Mouse (Mus musculus): Measurements from ENCODE around the gene Ier2. TPM values are rescaled to one million over a fixed set of nuclear protein-coding genes. Genes with fewer than 3 reads are reported as not detected.

Gene Ier2
- polyA plus RNA-seq, 1 experiment from 2014 or later: 43.0 TPM

DNA sequence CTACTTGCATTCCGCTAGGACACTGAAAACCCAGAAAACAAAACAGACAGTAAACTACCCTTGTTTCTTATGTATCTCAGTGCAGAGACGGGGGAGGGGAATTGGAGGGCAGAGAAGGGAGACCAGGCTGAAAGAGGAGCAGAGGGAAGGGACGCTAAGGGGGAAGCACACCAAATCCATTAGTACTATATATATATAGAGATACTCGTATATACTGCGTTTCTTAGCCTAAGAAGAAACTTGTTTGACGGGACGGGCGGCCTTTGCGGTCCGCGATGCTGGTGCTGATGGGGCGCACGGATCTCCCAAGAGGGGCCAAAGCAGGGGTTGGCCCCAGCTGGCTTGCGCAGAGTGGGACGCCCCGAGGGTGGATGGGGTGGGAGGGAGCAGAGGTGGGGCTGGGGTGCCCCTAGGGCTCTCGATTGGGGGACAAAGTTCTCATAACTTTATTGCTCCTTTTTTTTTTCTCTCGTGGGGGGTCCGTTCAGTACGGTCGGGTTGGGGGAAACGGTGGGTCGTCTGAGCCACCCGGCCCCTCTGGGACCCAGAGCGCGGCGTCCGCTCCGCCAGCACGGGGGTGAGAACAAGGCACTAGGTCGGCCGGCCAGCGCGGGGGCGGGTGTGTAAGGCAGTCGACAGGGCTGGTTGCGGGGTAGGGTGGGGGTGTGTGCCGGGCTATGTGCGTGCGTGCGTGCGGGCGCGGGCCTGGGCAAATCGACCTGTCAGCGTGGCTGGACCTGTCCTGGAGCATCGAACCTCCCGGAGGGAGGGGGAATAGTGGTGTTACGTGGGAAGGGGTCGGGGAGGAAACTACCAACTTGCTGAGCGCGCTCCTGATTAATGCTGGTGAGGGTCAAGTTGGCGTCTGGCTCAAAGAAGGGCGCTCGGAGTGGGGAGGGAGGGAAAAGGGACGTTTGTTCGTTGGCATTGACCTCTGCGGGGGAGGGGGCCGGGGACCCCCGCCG is 42.5 kb upstream of the Ier2 start:
- Histone ChIP-seq H3K9ac (peak overlapping the region; percentile 87), H3K4me3 (peak overlapping the region; percentile 57), H3K4me2 (peak overlapping the region; percentile 74), H3K27ac (replicated peaks) (peak overlapping the region; percentile 93), H3K27me3 (replicated peaks) (peaks cover 71% of the 10 kb centered on the region), H3K4me1 (peaks cover 87% of the 10 kb centered on the region), H3K9me3 (no peaks in the 10 kb centered on the region), H3K36me3 (peaks cover 16% of the 10 kb centered on the region)
- no peak; the same call in 1 of the 2 replicates for ATAC-seq (ENCODE audit: extremely low read depth, insufficient number of reproducible peaks, low FRiP score, low TSS enrichment)
- 2% methylated on average over 61 of the region's 61 CpGs for WGBS

DNA sequence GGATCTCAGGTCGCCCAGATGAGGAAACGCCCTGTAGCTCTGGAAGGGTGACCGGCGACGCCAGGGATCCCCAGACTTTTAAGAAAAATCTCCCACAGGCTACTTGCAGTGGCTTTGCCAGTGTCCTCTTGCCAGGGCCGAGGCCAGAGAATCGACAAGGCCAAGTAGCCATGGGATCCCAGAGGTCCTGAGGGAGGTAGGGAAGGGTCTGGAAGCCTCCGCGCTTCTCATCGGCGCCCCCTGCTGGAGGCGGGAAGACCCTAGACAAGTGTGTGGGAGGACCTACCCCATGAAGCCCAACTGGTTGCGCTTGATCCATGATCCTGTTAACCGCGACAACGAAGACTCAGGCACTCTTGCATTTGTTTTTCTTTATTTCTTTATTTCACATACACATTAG is 41.7 kb upstream of the Ier2 start:
- peak overlapping the region; percentile 87 for H3K9ac ChIP-seq
- H3K4me3 ChIP-seq: peak overlapping the region; percentile 57
- H3K4me2 ChIP-seq: peak overlapping the region; percentile 74
- peaks cover 19% of the 10 kb centered on the region for H3K36me3 ChIP-seq
- WGBS: 3% methylated on average over 16 of the region's 16 CpGs
- H3K9me3 ChIP-seq: no peaks in the 10 kb centered on the region
- peaks cover 85% of the 10 kb centered on the region for H3K4me1 ChIP-seq
- 0 out of 2 replicates have a peak, but pooled peaks have one; percentile 21 for ATAC-seq (ENCODE audit: extremely low read depth, insufficient number of reproducible peaks, low FRiP score, low TSS enrichment)
- peak overlapping the region; percentile 93 for H3K27ac ChIP-seq (replicated peaks)
- H3K27me3 ChIP-seq (replicated peaks): peaks cover 71% of the 10 kb centered on the region

DNA sequence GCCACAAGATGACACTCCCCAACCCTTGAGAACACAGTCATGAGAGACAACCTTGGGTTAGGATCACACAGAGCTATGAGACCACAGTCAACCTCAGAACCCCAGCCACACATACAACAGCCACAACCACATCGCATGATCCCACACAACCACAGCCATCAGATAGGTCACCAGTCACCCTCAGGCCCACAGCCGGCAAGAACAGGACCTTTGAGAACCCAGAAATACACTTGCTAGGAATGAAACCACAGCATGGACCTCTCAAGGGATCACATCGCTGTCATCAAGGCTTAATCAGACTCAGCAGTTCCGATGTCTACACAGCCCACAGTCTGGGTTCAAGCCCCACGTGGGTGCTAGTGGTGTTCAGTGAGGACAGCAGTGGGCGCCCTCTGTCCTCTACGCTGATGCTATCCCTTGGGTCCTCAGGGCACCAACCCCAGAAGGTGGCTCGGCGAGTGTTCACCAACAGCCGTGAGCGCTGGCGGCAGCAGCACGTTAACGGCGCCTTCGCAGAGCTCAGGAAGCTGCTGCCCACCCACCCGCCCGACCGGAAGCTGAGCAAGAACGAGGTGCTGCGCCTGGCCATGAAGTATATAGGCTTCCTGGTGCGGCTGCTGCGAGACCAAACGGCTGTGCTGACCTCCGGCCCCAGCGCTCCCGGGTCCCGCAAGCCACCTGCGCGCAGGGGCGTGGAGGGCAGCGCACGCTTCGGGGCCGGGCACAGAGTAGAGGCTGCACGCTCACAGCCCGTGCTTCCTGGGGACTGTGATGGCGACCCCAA is 41.0 kb upstream of the Ier2 start:
- no peak for ATAC-seq (ENCODE audit: extremely low read depth, insufficient number of reproducible peaks, low FRiP score, low TSS enrichment)
- Histone ChIP-seq H3K4me2 (peak overlapping the region; percentile 74), H3K4me1 (peaks cover 85% of the 10 kb centered on the region), H3K4me3 (peak overlapping the region; percentile 57), H3K9me3 (no peaks in the 10 kb centered on the region), H3K36me3 (peaks cover 26% of the 10 kb centered on the region), H3K27ac (replicated peaks) (peak overlapping the region; percentile 93), H3K9ac (peak overlapping the region; percentile 87), H3K27me3 (replicated peaks) (peaks cover 66% of the 10 kb centered on the region)
- WGBS: 10% methylated on average over 38 of the region's 38 CpGs

DNA sequence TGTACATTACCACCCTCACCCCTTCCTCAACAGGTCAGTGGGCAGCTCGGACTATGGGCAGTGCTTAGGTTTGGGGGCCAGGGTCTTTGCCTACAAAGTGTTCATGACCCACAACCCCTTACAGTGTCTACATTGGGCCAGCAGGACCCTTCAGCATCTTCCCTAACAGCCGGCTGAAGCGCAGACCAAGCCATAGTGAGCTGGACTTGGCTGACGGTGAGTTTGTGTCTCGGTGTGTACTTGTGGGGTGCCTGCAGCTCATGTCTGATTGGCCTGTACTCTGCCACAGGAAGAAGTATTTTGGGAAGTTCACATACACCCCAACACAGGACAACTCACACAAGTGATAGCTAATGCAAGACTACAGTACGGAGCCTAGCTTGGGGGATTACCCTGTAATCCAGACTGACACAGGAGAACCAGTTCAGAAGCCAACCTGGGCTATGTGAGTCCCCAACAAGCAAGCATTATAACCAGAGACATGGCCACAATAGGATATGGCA is 40.4 kb upstream of the Ier2 start:
- no peak for ATAC-seq (ENCODE audit: extremely low read depth, insufficient number of reproducible peaks, low FRiP score, low TSS enrichment)
- Histone ChIP-seq H3K9ac (peak overlapping the region; percentile 87), H3K4me3 (peak overlapping the region; percentile 57), H3K27ac (replicated peaks) (peak overlapping the region; percentile 93), H3K4me1 (peaks cover 86% of the 10 kb centered on the region), H3K36me3 (peaks cover 30% of the 10 kb centered on the region), H3K27me3 (replicated peaks) (peaks cover 60% of the 10 kb centered on the region), H3K4me2 (peak overlapping the region; percentile 74), H3K9me3 (no peaks in the 10 kb centered on the region)
- 76% methylated on average over 6 of the region's 6 CpGs for WGBS

DNA sequence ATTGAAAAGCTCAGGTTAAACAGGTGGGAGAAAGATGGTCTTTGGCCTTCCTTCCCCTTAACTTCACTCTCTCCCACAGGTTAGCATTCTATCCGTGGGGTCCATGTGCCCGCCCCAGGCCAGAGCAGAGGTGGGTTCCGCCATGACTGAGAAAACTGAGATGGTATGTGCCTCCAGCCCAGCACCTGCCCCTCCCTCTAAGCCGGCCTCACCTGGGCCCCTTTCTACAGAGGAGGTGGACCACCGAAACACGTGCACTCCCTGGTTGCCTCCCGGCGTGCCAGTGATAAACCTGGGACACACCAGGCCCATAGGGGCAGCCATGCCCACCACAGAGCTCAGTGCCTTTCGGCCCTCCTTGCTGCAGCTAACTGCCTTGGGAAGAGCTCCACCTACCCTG is 39.9 kb upstream of the Ier2 start:
- Histone ChIP-seq H3K4me2 (peak overlapping the region; percentile 74), H3K9ac (peak overlapping the region; percentile 87), H3K27me3 (replicated peaks) (peaks cover 55% of the 10 kb centered on the region), H3K36me3 (peaks cover 30% of the 10 kb centered on the region), H3K27ac (replicated peaks) (peak overlapping the region; percentile 93), H3K4me1 (peaks cover 83% of the 10 kb centered on the region), H3K4me3 (peak overlapping the region; percentile 57), H3K9me3 (no peaks in the 10 kb centered on the region)
- WGBS: 62% methylated on average over 9 of the region's 9 CpGs
- no peak for ATAC-seq (ENCODE audit: extremely low read depth, insufficient number of reproducible peaks, low FRiP score, low TSS enrichment)

DNA sequence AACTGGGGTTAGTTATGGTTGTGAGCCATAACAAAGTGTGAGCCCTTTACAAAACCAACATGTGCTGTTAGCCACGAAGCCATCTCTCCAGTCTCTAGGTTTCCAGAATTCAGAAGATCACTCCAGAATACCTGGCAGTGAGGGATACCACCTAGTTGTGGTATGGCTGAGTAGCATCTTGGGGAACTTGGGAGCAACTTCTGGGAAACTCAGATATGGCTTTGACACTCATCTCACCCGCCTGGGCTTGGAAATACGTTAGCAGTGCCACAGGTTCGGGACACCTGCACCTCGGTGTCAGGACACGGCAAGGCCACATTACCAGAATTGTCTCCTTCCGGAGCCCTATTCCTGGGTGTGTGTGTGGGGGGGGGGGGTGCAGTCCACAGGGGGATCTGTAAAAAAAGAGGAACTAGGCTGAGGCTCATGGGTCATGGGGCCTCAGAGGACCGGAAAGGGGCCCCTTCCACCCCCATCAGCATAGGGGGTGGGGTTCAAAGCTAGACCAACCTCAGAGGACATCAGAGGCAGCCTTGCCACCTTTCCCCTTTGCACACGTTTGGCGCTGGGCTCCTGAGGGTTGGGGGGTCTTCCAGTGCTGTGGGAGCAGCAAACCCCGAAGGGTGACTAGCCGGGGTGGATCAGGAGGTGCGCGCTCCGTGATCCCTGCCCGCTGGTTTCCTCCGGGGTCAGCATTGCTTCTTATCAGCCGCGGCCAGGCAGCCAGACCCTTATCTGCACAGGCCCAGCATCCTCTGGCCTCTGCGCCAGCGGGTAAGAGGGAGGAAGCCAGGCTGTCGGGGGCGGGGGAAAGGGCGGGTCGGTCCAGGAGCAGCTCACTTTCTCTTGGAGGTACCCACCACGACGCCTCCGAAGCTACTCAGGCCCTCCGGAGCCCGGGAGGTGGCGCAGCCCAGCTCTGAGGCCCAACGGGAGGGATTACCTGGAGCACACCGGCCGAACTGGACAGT is 38.6 kb upstream of the Ier2 start, which contains the start of gene Lyl1:
TSS of gene Lyl1 (plus strand) at position 517 of the 971 bp plus-strand sequence.
- Histone ChIP-seq H3K4me3 (peak within 1 kb of the TSS; percentile 57), H3K27ac (replicated peaks) (peak within 1 kb of the TSS; percentile 93), H3K36me3 (peaks cover 40% of the 10 kb centered on the region), H3K9ac (peak within 1 kb of the TSS; percentile 87), H3K9me3 (no peaks in the 10 kb centered on the region), H3K4me2 (peak within 1 kb of the TSS; percentile 74), H3K27me3 (replicated peaks) (peaks cover 42% of the 10 kb centered on the region), H3K4me1 (peaks cover 70% of the 10 kb centered on the region)
- 5% methylated on average over 34 of the region's 34 CpGs for WGBS
- peak; percentile 73 for ATAC-seq (ENCODE audit: extremely low read depth, insufficient number of reproducible peaks, low FRiP score, low TSS enrichment)

DNA sequence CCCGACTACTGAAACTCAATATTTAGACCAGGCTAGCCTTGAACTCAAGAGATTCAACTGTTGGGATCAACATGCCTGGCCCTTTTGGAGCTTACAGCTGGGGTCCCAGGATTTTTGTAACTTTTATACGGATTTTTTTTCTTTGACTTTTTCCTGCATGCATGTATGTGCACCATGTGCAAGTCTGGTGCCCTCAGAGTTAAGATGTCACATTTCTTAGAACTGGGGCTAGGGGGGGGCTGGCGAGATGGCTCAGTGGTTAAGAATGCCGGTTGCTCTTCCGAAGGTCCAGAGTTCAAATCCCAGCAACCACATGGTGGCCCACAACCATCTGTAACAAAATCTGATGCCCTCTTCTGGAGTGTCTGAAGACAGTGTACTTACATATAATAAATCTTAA is 37.9 kb upstream of the Ier2 start:
- 68% methylated on average over 5 of the region's 5 CpGs for WGBS
- H3K9ac ChIP-seq: peak overlapping the region; percentile 41; the same call in 1 of the 2 replicates
- H3K9me3 ChIP-seq: no peaks in the 10 kb centered on the region
- H3K27me3 ChIP-seq (replicated peaks): peaks cover 39% of the 10 kb centered on the region
- H3K27ac ChIP-seq (replicated peaks): peak overlapping the region; percentile 93
- peak overlapping the region; percentile 1; the same call in 1 of the 2 replicates for H3K4me3 ChIP-seq
- H3K36me3 ChIP-seq: peaks cover 47% of the 10 kb centered on the region
- ATAC-seq (ENCODE audit: extremely low read depth, insufficient number of reproducible peaks, low FRiP score, low TSS enrichment): no peak
- H3K4me2 ChIP-seq: peak overlapping the region; percentile 74
- H3K4me1 ChIP-seq: peaks cover 67% of the 10 kb centered on the region

DNA sequence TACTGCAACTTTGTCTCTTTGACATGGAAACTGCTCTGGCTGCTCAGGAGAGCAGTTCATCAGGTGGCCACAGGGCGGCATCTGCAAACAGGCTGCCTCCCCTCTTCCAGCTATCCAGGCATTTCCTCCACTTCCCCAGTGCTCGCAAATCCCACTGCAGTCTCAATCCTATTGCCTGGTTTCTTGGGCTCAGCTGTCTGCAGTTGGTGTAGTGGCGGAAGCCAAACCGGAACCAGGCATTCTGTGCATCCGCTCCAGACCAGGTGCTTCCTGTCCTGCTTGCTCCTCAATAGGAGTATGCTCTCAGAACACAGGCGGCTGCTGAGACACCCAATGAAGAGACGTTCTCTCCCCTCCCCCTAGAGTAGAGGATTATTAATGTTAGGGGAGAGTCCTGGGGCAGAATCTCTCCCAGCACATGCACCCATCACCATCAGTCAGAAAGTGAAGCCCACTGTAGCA is 37.2 kb upstream of the Ier2 start:
- Histone ChIP-seq H3K4me1 (peaks cover 62% of the 10 kb centered on the region), H3K27ac (replicated peaks) (peak overlapping the region; percentile 93), H3K4me3 (peak overlapping the region; percentile 1; the same call in 1 of the 2 replicates), H3K9ac (peak overlapping the region; percentile 41), H3K36me3 (peaks cover 54% of the 10 kb centered on the region), H3K9me3 (no peaks in the 10 kb centered on the region), H3K27me3 (replicated peaks) (peaks cover 33% of the 10 kb centered on the region), H3K4me2 (peak overlapping the region; percentile 74)
- no peak for ATAC-seq (ENCODE audit: extremely low read depth, insufficient number of reproducible peaks, low FRiP score, low TSS enrichment)
- WGBS: 58% methylated on average over 7 of the region's 7 CpGs

DNA sequence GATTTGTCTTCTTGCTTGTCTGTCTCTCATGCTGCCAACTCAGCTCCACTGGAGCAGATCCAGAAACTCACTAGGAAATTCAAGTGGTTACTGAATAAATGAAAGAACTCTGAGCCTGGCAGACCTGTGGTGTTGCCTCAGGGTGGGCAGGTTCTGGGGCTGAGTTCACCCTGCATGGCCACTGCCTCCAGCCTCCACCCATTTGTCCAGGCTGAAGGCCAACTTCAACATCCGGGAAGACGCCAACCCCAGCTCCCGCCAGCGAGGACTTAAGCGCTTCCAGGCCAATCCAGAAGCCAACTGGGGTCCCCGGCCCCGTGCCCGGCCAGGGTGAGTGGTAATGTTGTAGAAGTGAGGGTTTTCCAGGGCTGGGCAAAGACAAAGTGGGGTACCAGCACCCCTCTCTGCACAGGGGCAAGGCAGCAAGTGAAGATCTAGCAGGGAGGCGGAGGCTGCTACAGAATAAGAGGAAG is 36.3 kb upstream of the Ier2 start:
- WGBS: 69% methylated on average over 9 of the region's 9 CpGs
- peak overlapping the region; percentile 93 for H3K27ac ChIP-seq (replicated peaks)
- peaks cover 62% of the 10 kb centered on the region for H3K36me3 ChIP-seq
- H3K27me3 ChIP-seq (replicated peaks): peaks cover 24% of the 10 kb centered on the region
- H3K4me3 ChIP-seq: peak overlapping the region; percentile 17
- H3K9me3 ChIP-seq: no peaks in the 10 kb centered on the region
- peaks cover 52% of the 10 kb centered on the region for H3K4me1 ChIP-seq
- H3K9ac ChIP-seq: peak overlapping the region; percentile 44
- ATAC-seq (ENCODE audit: extremely low read depth, insufficient number of reproducible peaks, low FRiP score, low TSS enrichment): no peak
- peak overlapping the region; percentile 74 for H3K4me2 ChIP-seq

DNA sequence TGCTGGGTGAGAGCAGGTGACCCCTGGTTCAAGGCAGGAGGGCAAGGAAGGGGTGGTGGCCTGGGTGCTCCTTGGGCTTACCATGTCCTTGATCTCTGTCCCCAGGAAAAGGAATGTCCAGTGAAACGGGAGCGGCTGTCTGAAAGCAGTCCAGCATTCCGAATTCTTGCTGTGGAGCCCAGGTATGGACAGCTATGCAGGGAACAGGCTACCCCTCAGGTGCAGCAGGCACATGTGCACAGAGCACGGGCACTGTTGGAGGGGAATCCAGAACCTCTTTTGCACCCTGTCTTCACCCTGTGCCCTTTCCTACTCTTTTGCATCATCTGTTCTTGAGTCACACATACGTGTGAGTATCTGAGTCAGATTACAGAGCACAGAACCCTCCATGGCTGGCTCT is 35.6 kb upstream of the Ier2 start:
- no peak overlapping the region for H3K4me2 ChIP-seq
- H3K27me3 ChIP-seq (replicated peaks): peaks cover 17% of the 10 kb centered on the region
- peak overlapping the region; percentile 93 for H3K27ac ChIP-seq (replicated peaks)
- no peak overlapping the region for H3K4me3 ChIP-seq
- 86% methylated on average over 5 of the region's 5 CpGs for WGBS
- peaks cover 46% of the 10 kb centered on the region for H3K4me1 ChIP-seq
- no peak overlapping the region for H3K9ac ChIP-seq
- peaks cover 69% of the 10 kb centered on the region for H3K36me3 ChIP-seq
- ATAC-seq (ENCODE audit: extremely low read depth, insufficient number of reproducible peaks, low FRiP score, low TSS enrichment): no peak
- no peaks in the 10 kb centered on the region for H3K9me3 ChIP-seq

Data from heart, embryonic 13.5 days (tissue).